Mouse (Mus musculus) heart, embryonic 12.5 days (tissue): ENCODE measurements around the gene Psmc3ip. TPM values are rescaled to one million over a fixed set of nuclear protein-coding genes. Genes with fewer than 3 reads are reported as not detected.
"Not testable (repeated sequence)": the region's sequence is repeated elsewhere in the genome, so short reads cannot be mapped to it uniquely, and the experiment has no call there.

ENCODE experiments used
- ATAC-seq: fragments of 200-750 bp; cut with Nextera tagmentation; 2 replicates; pipeline ENCODE4 v1.8.0; 2017; ENCODE audit warnings: moderate TSS enrichment, moderate library complexity; ENCODE audit not compliant: insufficient number of reproducible peaks, low FRiP score
- H3K27ac ChIP-seq: fragments of 300-500 bp; sonication (generic); 2 replicates; pipeline ENCODE4 v1.5.1; 2016; ENCODE audit warnings: mild to moderate bottlenecking, moderate library complexity; ENCODE audit not compliant: poor library complexity, severe bottlenecking
- H3K27me3 ChIP-seq: fragments of 300-500 bp; sonication (generic); replicated peaks from 2 replicates; pipeline ENCODE4 v1.6.1; 2016; ENCODE audit warnings: mild to moderate bottlenecking, moderate library complexity
- H3K36me3 ChIP-seq: fragments of 300-500 bp; sonication (generic); 2 replicates; pipeline ENCODE4 v1.6.1; 2016; ENCODE audit warnings: mild to moderate bottlenecking, moderate library complexity
- H3K4me1 ChIP-seq: fragments of 300-500 bp; sonication (generic); replicated peaks from 2 replicates; pipeline ENCODE4 v1.6.1; 2016; ENCODE audit warnings: mild to moderate bottlenecking
- H3K4me2 ChIP-seq: fragments of 300-500 bp; sonication (generic); 2 replicates; pipeline ENCODE4 v1.6.1; 2016; ENCODE audit warnings: mild to moderate bottlenecking, moderate library complexity
- H3K4me3 ChIP-seq: fragments of 300-500 bp; sonication (generic); 2 replicates; pipeline ENCODE4 v1.5.1; 2016; ENCODE audit warnings: mild to moderate bottlenecking
- H3K9ac ChIP-seq: fragments of 300-500 bp; sonication (generic); 2 replicates; pipeline ENCODE4 v1.6.1; 2016; ENCODE audit warnings: mild to moderate bottlenecking, moderate library complexity
- H3K9me3 ChIP-seq: fragments of 300-500 bp; sonication (generic); replicated peaks from 2 replicates; pipeline ENCODE4 v1.6.1; 2016; ENCODE audit warnings: mild to moderate bottlenecking, moderate library complexity
- WGBS: fragments of 180-500 bp; shearing (Covaris S2); methylation state at CpG from one replicate; pipeline ENCODE4 v1.1.7; 2016; 5-methylcytosine and 5-hydroxymethylcytosine counted together
- polyA plus RNA-seq: library from polyadenylated mRNA; unstranded; fragments of >200 nt; fragmentation: Nextera tagmentation; extraction: Ambion mirVana; gene quantifications from 2 replicates; pipeline ENCODE4 v1.2.1, GENCODE M21; 2016

The Psmc3ip gene
- polyA plus RNA-seq, 1 experiment from 2014 or later = 20.8 TPM

DNA sequence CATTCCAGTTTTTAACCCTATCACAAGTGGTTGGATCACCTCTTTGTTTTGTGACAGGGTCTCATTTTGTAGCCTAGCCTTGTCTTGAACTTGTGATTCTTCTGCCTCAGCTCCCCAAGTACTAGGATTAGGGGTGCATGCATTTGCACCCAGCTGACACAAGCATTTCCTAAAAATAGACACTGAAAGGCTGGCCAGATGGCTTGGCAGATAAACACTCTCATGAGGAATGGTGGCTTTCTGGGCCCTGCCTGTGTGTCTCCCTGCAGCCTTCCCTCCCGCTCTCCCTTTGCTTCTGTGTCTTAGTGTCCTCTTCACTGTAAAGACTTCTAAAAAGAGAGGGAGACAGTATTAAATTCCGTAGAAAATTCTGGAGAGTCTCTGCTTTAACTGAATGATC is 36.0 kb upstream of the Psmc3ip start:
- H3K4me3 ChIP-seq = no peak overlapping the region
- no peak overlapping the region for H3K27ac ChIP-seq
- H3K9me3 ChIP-seq = peaks cover 6% of the 10 kb centered on the region
- no peaks in the 10 kb centered on the region for H3K27me3 ChIP-seq
- H3K9ac ChIP-seq = no peak overlapping the region
- no peak overlapping the region for H3K4me2 ChIP-seq
- ATAC-seq = no peak
- peaks cover 16% of the 10 kb centered on the region for H3K4me1 ChIP-seq
- WGBS = 69% methylated on average over 2 of the region's 2 CpGs
- peaks cover 12% of the 10 kb centered on the region for H3K36me3 ChIP-seq

GRCm38 (mm10) chr11:101130056-101130756 is 35.0 kb upstream of the Psmc3ip start:
- Histone ChIP-seq H3K4me3 (no peak overlapping the region), H3K36me3 (peaks cover 22% of the 10 kb centered on the region), H3K4me2 (peak overlapping the region; percentile 50), H3K9ac (0 out of 2 replicates have a peak overlapping the region, but pooled peaks have one; percentile 40), H3K27ac (peak overlapping the region; percentile 88), H3K4me1 (peaks cover 16% of the 10 kb centered on the region), H3K27me3 (no peaks in the 10 kb centered on the region), H3K9me3 (peaks cover 6% of the 10 kb centered on the region)
- 22% methylated on average over 18 of the region's 18 CpGs for WGBS
- ATAC-seq = peak; percentile 41; the same call in 1 of the 2 replicates

DNA sequence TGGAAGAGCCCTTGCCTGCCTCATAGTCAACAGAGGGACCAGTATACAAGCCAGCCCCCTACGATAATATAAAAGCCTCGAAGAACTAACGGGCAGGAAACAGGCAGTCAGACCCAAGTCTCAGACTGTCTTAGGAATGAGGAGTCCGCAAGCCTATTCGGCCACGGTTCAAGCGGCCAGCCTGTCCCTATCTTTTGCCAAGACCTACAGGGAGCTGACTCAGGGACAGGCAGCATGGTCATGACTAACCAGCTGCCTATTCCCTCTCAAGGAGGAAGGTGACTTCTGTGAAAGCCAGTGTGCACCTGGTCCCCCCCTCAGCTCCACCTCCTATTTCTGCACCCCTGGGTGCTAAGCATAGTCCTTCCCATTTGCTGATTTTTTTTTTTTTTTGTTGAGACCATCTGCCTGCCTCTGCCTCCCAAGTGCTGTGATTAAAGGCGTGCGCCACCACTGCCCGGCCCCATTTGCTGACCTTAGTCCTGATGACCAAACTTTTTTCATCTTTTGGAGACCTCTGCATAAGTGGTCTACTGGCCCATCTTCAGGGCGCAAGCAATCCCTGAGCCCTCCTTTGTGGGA is 33.9 kb upstream of the Psmc3ip start:
- no peak overlapping the region for H3K27ac ChIP-seq
- WGBS = 76% methylated on average over 11 of the region's 11 CpGs
- no peak overlapping the region for H3K9ac ChIP-seq

DNA sequence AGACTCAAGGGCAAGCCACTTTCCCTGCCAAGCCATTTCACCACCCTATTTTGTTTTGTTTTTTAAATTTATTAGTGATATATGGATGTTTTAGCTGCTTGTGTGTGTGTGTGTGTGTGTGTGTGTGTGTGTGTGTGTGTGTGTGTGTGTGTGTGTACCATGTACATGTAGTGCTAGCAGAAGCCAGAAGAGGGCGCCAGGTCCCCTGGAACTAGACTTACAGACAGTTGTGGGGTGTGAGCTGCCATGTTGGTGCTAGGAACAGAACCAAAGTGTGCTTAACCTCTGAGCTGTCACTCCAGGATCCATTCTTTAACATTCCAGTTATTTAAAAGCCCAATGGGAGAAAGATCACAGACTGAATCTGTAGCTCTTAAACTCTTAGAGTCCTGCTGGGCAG is 31.8 kb upstream of the Psmc3ip start:
- Histone ChIP-seq H3K9me3 (peaks cover 6% of the 10 kb centered on the region), H3K27me3 (no peaks in the 10 kb centered on the region), H3K4me3 (no peak overlapping the region), H3K36me3 (peaks cover 51% of the 10 kb centered on the region), H3K4me2 (no peak overlapping the region), H3K27ac (no peak overlapping the region), H3K9ac (no peak overlapping the region), H3K4me1 (peaks cover 11% of the 10 kb centered on the region)
- 100% methylated on average over 1 of the region's 1 CpGs for whole genome bisulfite sequencing
- no peak for ATAC-seq

More for the DNA sequence above, 33.9 kb upstream of the Psmc3ip start:
- H3K4me3 ChIP-seq = no peak overlapping the region
- H3K36me3 ChIP-seq = peaks cover 31% of the 10 kb centered on the region
- H3K9me3 ChIP-seq = peaks cover 6% of the 10 kb centered on the region
- peaks cover 11% of the 10 kb centered on the region for H3K4me1 ChIP-seq
- no peak for ATAC-seq
- no peaks in the 10 kb centered on the region for H3K27me3 ChIP-seq
- H3K4me2 ChIP-seq = no peak overlapping the region

DNA sequence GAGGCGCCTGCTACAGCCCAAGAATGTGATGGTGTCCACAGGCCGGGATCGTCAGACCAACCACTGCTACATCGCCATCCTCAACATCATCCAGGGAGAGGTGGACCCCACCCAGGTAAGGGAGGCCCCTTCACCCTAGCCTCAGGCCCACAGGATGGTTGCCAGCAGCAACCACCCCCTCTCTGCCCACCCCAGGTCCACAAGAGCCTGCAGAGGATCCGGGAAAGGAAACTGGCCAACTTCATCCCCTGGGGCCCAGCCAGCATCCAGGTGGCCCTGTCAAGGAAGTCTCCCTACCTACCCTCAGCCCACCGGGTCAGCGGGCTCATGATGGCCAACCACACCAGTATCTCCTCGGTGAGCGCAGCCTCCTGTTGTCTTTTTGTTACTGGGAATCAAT is 29.8 kb upstream of the Psmc3ip start:
- 96% methylated on average over 9 of the region's 9 CpGs for WGBS
- not testable (repeated sequence) for H3K4me2 ChIP-seq, H3K4me3 ChIP-seq, H3K27me3 ChIP-seq, H3K27ac ChIP-seq, H3K9me3 ChIP-seq, H3K9ac ChIP-seq, ATAC-seq
- Histone ChIP-seq H3K4me1 (peaks cover 12% of the 10 kb centered on the region), H3K36me3 (peaks cover 56% of the 10 kb centered on the region)

- H3K4me1 ChIP-seq, H3K4me2 ChIP-seq, H3K27me3 ChIP-seq, H3K27ac ChIP-seq, ATAC-seq, H3K9me3 ChIP-seq, H3K9ac ChIP-seq, H3K4me3 ChIP-seq: not testable (repeated sequence)
- WGBS = 89% methylated on average over 8 of the region's 8 CpGs
- H3K36me3 ChIP-seq = peaks cover 56% of the 10 kb centered on the region
Observed at GRCm38 (mm10) chr11:101124494-101124893, 29.3 kb upstream of the Psmc3ip start.

- peaks cover 38% of the 10 kb centered on the region for H3K36me3 ChIP-seq
- ATAC-seq = no peak
- H3K4me2 ChIP-seq = peak overlapping the region; percentile 74
- peak overlapping the region; percentile 86 for H3K4me3 ChIP-seq
- H3K4me1 ChIP-seq = peaks cover 27% of the 10 kb centered on the region
- 20% methylated on average over 19 of the region's 19 CpGs for WGBS
- peak overlapping the region; percentile 81; the same call in 1 of the 2 replicates for H3K27ac ChIP-seq
- H3K9ac ChIP-seq = peak overlapping the region; percentile 82
- H3K27me3 ChIP-seq = no peaks in the 10 kb centered on the region
- no peaks in the 10 kb centered on the region for H3K9me3 ChIP-seq
Observed at GRCm38 (mm10) chr11:101120545-101121188, 25.4 kb upstream of the Psmc3ip start.

DNA sequence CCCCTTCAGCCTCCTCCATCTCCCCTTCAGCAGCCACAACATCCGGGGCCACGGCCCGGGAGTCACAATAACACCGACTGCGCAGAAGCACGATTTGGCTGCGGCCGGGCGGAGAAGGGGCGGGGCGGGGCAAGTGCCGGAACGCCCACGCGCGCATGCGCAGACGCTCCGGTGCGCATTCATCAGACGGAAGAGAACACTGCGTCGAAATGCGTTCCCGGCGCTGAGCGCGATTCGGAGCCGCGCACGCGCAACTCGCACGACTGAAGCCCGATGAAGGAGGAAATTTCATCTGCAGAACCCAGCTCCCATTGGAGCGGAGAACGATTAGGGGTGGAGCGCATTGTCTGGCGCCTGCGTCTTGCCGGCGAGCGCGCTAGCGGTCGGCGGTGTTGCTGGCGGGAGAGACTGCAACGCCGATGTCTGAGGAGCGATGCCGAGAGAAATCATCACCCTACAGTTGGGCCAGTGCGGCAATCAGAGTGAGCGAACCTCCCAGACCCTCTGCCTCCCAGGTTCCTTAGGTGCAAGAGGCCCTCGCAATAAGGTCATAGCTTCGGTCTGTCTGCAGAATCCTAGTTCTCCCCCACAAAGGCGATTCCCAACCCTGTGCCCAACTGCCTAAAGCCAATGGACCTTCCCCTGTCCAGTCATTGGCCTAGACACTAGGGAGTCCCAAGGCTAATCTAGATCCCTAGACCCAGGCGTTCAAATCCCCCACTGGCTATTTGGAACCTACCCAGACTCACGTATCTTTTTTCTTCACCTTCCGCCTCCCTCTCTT is 24.7 kb upstream of the Psmc3ip start, which contains the start of the genes Retreg3 and Tubg1:
Retreg3 (minus strand) TSS at position 133 of the 784 bp plus-strand sequence.
Tubg1 (plus strand) TSS at position 178 of the 784 bp plus-strand sequence.
- Histone ChIP-seq H3K4me1 (peaks cover 30% of the 10 kb centered on the region), H3K27ac (peak within 1 kb of the TSS; percentile 88), H3K4me2 (peak within 1 kb of the TSS; percentile 74), H3K9ac (peak within 1 kb of the TSS; percentile 98), H3K4me3 (peak within 1 kb of the TSS; percentile 86), H3K27me3 (no peaks in the 10 kb centered on the region), H3K36me3 (peaks cover 31% of the 10 kb centered on the region), H3K9me3 (no peaks in the 10 kb centered on the region)
- ATAC-seq = peak; percentile 96
- under 1% methylated on average over 61 of the region's 61 CpGs for WGBS

DNA sequence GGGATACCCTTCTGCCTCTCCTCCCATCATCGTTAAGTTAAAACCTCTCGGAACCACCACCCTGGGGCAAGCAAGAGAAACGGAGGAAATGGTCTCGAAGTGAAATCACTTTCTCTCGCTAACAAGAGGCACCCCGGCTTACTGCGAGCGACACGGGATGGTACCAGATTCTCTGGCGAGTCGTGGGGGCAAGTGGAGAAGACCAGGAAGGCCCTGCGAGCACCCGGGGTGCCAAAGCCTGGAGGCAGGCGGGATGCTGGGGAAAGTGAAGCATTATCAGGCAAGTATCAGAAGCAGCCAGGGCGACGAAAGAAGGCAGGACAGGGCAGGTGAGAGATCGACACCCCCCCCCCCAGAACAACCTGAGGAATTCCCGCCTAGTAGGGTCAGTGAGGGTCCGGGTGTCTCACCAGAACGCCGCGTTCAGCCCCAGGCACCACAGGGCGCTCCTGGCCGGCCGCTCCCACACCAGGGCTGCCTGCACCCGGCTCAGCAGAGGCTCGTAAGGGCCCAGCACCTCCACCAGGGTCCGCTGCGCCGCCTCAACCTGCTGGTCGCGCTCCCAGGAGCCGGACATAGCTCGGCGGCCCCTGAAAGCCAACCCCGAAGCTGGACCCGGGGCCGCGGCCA is 24.0 kb upstream of the Psmc3ip start:
- Histone ChIP-seq H3K36me3 (peaks cover 25% of the 10 kb centered on the region), H3K4me2 (peak overlapping the region; percentile 74), H3K4me1 (peaks cover 30% of the 10 kb centered on the region), H3K9me3 (no peaks in the 10 kb centered on the region), H3K27ac (peak overlapping the region; percentile 88), H3K27me3 (no peaks in the 10 kb centered on the region), H3K4me3 (peak overlapping the region; percentile 86), H3K9ac (peak overlapping the region; percentile 98)
- ATAC-seq = peak; percentile 82
- under 1% methylated on average over 39 of the region's 39 CpGs for WGBS

- H3K9ac ChIP-seq = peak overlapping the region; percentile 98
- H3K4me3 ChIP-seq = peak overlapping the region; percentile 86
- 26% methylated on average over 4 of the region's 4 CpGs for WGBS
- no peak for ATAC-seq
- H3K9me3 ChIP-seq = no peaks in the 10 kb centered on the region
- H3K36me3 ChIP-seq = peaks cover 16% of the 10 kb centered on the region
- no peak overlapping the region for H3K27ac ChIP-seq
- H3K4me2 ChIP-seq = peak overlapping the region; percentile 74
- no peaks in the 10 kb centered on the region for H3K27me3 ChIP-seq
- peaks cover 30% of the 10 kb centered on the region for H3K4me1 ChIP-seq
Observed at GRCm38 (mm10) chr11:101118105-101118504, 22.9 kb upstream of the Psmc3ip start.
